Mouse (Mus musculus) right cerebral cortex, adult 18-20 months (tissue): ENCODE data around the gene Mettl26.
A peak's percentile ranks its signal among the peaks of the same experiment; 100 is the strongest.

Source experiments
- DNase-seq: peaks from one replicate; pipeline ENCODE4 v3.0.0; 2022; ENCODE audit warnings: mixed read lengths

The Mettl26 gene

DNA sequence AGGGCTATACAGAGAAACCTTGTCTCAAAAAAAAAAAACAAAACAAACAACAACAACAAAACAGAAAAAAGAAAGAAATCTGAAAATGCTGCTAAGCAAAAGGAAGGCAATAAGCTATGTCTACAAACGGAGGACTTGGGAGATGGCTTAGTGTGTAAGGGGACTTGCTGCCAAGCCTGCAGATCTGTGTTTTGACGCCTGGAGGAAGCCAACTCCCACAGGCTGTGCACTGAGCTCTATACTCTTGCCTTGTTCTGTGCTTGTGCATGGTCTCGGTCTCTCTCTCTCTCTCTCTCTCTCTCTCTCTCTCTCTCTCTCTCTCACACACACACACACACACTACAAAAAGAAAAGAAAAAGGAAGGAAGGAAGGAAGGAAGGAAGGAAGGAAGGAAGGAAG is 14.0 kb downstream of the Mettl26 start:
- DNase-seq, result no peak

GRCm38 (mm10) chr17:25893975-25894617 is 19.2 kb downstream of the Mettl26 start:
- DNase-seq, result peak; percentile 73

GRCm38 (mm10) chr17:25895415-25895814 is 20.5 kb downstream of the Mettl26 start:
- DNase-seq, result no peak

DNA sequence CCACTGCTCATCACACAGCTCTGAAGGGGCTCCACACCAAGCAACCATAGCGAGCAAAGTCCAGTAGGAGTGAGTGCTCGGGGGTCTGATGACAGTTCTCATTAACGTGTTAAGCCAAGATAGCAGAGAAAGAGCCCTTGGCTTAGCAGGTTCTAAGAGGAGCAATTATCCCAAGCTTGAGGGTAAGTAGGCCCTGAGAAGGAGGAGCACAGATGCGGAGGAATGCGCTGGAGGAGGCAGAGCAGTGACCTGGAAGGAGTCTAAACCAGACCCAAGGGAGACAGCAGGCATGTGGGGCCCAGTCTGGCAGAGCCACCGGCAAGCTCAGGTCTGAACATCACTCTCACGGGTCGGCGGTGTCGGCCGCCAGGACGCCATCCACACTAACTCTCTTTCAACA is 21.0 kb downstream of the Mettl26 start:
- no peak for DNase-seq

DNA sequence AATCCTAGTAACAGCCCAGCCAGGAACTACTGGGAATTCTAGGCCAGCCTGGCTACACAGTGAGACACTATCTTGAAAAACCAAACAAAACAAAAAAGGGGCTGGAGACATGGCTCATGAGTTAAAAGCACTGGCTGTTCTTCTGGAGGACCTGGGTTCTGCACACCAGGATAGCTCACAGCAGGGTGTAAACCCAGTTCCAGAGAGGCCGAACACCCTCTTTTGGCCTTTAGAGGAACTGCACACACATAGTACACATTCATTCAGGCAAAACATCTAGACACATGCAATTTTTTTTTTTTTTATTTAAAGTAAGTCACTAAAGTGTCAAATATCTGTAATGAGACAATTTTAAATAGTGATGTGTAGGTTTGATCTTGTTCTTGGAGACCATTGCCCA is 25.3 kb downstream of the Mettl26 start:
- no peak for DNase-seq

DNA sequence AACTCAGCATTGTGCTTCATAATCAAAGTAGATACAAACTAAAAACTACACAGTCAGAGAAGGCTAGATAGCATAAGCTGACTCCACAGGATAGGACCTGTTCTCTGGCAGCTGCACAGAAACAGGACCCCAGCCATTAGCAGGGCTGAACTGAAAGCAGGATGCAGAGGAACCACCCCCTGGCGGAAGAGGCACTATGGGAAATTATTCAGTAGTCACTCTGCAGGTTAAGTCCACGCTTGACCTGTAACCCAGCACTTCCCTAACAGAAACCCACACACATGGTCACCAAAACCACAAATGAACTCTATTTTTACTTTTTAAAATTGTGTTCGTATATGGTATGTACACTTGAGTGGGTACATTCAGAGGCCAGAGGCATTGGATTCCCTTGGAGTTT is 28.2 kb downstream of the Mettl26 start:
- no peak for DNase-seq

GRCm38 (mm10) chr17:25907640-25908039 is 32.8 kb downstream of the Mettl26 start:
- DNase-seq, result no peak

GRCm38 (mm10) chr17:25911816-25912215 is 36.9 kb downstream of the Mettl26 start:
- no peak for DNase-seq

DNA sequence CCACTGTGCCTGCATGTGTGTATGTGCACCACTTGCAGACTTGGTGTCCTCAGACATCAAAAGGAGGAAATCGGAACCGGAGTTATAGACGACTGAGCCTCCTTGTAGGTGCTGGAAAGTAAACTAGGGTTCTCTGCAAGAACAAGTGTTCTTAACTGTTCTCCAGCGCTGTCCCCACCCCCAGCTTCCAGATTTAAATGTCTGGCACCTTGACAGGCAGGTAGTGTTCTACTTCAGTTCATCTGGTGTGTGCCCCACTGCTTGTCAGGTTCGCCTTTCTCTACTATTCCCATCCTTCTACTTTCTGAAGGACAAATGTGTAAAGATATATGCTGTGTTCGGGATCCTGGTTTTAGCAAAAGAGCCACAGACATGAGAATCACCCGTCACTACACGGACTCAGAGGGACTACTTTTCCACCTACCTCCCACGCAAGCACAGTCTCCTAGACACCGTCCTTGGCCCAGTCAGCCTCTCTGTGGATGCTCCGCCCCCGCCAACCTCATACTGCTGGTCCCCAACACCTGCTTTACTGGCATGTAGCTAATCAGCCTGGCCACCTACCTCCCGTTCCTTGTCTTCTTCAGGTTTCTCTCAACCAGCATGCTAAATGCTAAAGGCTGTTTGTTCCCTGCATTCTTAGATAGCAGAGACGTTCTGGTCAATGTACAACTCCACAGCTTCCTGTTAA is 38.5 kb downstream of the Mettl26 start:
- peak; percentile 89 for DNase-seq

DNA sequence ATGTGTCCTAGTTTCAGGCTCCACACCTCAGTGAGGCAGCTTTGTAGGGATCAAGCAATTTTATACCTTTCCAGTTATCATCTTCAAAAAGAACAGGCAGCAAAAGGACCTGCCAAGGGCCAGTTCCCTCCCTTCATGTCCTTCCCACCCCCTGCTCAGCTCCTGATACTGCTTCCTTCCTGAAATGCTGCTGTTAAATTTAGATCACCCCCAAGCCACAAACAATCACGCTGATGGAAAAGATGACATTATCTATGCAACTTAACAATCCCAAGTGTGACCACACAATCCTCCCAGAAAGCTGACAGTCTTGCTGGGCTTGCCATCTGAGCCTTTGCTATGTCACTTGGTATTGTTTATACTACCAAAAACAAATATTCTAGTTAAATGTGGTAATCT is 39.0 kb downstream of the Mettl26 start:
- no peak for DNase-seq

DNA sequence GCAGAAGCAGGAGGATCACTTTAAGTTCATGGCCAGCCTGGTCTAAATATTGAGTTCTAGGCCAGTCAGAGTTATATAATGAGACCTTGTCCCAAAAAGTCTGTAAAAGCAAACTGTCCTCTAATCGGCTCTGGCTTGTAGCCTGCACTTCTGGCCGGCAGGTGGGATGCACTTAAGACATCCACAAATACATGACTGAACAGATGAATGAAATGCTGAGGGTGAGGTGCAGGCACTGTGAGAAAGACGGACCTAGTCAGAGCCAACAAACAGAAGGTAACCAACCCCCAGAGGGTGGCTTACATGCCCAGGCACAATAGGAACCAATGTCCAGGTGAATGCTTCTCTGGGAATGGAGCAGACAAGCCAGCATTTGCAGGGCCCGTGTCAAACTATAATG is 39.4 kb downstream of the Mettl26 start:
- no peak for DNase-seq

DNA sequence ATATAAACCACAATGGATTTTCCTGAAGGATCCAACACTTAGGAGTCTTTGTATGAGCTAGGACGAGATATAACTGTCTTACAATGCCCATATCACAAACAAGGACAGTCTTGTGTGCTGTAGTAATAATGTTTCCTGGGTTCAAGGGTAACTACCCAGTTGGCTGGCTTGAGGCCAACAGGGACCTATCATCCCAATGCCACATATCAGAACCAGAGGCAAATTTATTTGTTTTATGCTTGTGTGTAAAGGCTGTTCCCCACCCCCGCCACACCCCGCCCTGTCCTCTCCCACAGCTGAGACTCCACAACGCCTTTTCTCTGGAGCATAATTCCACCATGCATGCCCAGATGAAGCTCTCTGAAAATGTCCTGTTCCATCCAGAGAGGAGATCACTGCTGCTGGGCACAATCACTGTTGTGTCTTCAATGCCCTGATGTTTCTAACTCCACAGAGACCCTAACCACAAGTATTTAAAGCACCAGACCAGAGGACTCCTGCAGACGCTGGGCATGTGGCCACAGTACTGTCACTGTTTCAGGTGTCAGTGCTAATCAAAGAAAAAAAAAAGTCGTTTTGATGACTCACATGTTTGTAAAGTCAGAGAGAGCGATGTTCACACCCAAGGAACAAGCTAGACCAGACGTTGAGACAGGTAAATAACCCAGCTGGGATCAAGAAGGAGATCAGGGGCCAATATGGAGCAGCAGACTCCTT is 42.2 kb downstream of the Mettl26 start:
- no peak for DNase-seq

DNA sequence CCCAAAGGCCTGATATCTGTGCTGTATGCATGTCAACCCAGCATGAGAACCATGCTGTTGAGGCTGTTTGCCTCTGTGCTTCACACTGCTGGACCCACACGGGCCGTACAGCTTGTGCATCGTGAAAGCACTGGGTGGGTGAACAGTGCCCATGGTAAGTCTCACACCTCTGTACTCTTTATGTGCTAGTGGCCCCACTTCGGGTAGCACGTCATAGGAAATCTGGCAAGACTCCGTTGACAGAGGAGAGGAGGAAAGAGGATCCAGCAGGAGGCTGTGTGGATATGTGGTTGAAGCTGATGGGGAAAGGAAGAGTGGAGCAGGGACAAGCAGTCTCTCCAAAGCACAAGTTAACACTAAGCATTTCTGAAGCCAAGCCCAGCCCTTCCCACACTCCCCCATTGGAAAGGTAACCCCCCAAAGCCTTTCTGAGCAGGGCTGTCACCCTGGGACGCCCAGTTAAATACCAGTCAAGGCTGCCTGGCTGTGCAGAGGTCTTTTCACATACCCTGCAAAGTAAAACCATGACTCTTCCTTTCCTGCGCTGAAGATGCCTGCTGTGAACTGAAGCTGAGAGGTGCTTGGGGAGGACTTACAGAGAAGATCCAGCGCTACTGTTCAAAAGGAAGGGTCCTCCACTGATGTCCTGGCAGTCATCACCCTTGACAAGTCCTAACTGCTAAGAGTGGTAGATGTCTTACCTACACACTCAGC is 43.3 kb downstream of the Mettl26 start:
- no peak for DNase-seq

GRCm38 (mm10) chr17:25919144-25919785 is 44.4 kb downstream of the Mettl26 start, which contains the start of gene Rab40c:
Rab40c (minus strand) TSS chr17:25919727.
- DNase-seq, result peak; percentile 62

- peak; percentile 100 for DNase-seq
Measured at GRCm38 (mm10) chr17:25919786-25920642, 45.1 kb downstream of the Mettl26 start.

- no peak for DNase-seq
Measured at GRCm38 (mm10) chr17:25922120-25922519, 47.2 kb downstream of the Mettl26 start.

DNA sequence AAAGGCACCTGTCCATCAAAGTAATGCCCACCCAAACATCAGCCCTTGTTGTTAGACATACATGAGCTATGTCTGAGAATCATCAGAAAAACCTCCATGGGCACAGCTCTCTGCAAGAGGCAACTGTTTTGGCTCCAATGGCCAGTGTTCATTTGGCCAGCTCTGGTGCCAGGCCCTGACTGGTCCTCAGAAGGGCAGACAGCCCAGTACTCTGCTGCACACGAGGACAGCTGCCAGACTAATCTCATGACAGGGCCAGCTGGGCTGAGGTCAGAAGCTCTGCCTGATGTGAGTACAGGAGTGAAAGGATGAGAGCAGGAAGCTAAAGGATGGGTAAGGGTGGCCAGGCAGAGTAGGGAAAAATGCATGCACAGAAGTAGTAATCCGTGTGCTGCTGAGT is 50.5 kb downstream of the Mettl26 start:
- peak; percentile 67 for DNase-seq
